Mouse (Mus musculus) ovary, postnatal 36 days (tissue): ENCODE results near the gene Mamdc4.

Experiments
- DNase-seq: peaks from one replicate; pipeline ENCODE4 v3.0.0; 2022; ENCODE audit warnings: low spot score, mixed read lengths

The Mamdc4 gene

DNA sequence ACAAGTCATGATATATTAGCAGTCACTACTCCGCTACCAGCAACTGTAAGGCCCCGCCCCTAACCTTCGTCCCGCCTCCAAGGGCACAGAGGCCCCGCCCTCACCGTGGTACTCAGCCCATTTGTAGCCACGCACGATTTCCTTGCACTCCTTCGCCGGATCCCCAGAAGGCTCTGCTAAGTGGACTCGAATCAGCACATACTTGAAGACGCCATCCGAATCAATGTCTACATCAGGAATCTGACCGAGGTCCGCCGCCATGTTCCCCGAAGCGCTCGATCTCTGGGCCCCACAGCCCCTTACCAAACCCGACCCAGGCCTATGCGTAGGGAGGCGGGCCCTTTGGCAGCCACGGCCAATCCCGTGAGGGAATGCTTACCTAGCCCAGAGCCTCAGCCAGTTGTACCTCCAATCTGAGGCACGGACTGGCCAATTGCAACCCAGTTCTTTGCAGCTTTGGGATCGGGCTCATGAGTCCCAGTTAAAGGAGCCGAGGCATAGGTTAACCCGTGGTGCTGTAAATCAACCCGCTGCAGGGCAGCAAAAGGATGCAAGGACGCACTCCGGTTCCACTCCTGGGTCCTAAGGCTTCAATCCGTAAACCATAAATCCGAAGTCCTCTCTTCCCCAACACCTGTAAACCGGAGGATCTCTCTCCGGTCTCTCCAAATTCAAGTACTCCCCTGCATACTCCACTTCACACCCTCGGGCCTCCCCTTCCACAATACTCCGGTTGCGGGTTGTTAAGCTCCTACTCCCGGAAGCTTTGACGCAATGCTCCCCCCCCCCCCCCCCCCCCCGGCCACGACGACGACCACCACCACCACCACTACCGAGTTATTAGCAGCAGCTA is at the start of gene Mamdc4, which contains the start of gene Phpt1:
TSS of gene Mamdc4 (minus strand) at position 267 of the 853 bp plus-strand sequence.
TSS of gene Phpt1 (minus strand) at position 646 of the 853 bp plus-strand sequence.
- DNase-seq, result peak; percentile 93

DNA sequence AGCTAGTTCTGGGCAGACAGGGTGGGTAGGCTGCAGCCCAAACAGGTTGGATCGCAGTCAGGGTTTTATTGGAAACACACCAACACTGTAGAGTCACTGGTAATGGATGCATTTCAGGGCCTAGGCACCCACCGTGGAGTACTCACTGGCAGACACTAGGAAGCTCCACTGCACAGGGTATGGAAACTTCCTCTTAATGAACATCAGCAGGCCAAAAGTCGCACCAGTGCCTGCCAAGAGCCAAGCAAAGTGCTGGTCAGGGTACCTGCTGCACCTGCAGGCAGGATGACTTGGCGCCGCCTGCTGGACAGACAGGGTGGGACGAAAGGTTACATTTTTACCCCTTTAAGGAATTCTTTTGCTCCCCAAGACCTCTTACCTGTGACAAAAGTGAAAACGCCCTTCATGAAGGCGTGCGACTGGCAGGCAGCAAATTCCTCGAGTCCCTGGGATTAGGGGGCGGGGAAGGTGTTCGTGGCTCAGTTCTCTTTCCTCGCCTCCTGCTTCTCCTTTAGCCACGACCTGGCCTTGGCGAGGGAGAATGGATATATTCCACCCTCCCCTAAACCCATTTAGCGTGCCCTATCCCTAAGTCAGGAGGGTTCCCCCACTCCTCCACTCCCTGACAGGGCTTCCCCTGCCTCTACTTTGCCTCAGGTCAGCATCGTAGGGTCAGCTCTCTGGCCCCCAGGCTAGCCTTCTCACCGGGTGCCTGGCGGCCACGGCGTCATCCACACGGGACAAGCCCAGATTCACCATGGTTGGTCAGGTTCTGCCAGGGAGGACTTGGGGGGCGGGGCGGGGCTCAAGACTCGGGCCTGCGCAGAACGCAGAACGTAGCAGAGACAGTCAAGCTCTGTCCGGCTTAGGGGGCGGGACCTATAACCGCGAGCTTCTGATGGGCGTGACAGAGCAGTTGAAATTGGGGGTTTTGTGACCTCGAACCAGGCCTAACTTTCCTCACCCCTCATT is 46.9 kb upstream of the Mamdc4 start, which contains the start of gene Tmem141:
TSS of gene Tmem141 (minus strand) at position 777 of the 972 bp plus-strand sequence.
- DNase-seq, result peak; percentile 90

DNA sequence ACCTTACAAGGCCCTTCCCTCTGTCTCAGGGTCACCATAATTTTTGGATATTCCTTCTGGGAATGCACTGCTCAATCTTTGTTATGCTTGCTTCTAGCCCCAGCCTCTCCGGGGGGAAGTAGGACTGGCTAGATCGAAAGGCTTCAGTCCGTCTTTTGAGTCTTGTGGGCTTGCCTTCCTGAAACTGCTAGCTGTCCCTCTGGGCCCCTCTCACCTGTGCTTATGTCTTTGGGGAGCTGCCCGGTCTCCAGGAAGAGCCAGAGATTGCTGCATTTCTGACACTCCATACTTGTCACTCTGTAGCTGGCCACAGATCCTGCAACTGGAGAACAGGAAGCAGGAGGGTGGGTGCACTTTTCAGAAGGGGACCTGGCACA is 46.2 kb upstream of the Mamdc4 start:
- no peak for DNase-seq

DNA sequence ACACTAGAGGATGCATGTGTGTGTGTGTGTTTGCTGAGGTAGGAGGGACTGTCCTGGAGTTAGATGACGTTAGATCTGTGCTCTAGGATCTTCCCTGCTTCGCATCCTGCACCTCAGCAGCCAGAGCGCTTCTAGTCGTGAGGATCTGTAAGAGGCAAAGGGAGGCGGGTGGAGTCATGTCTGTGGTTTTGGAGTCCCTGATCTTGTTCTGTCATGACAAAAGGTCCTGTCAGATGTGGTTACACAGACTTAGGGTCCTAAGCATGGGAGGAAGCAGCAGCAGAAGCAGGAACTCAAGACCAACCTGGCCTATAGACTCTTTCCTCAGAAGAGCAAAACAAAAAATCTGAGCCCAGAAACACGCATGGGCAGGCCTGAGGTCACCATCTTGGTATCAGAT is 45.7 kb upstream of the Mamdc4 start:
- no peak for DNase-seq

DNA sequence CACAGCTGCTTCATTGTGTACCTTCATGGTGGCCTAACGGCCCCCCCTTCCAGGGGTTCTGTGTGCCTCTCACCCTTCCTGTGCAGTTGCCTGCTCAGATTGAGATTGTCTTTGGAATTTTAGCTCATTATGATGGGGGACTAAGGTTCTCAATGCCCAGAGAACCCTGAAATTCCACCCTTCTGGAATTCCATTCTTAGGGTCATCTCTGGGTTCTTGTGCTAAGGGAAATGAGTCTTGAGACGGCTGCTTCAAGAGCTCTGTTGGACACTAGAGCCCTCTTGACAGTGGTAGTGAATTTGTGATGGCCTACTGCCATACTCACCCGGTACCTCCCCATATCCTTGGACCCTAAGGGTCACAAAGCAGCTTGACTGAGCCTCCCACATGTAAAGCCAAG is 42.9 kb upstream of the Mamdc4 start, which contains the start of gene Ccdc183:
TSS of gene Ccdc183 (minus strand) at position 101 of the 400 bp plus-strand sequence.
- no peak for DNase-seq

DNA sequence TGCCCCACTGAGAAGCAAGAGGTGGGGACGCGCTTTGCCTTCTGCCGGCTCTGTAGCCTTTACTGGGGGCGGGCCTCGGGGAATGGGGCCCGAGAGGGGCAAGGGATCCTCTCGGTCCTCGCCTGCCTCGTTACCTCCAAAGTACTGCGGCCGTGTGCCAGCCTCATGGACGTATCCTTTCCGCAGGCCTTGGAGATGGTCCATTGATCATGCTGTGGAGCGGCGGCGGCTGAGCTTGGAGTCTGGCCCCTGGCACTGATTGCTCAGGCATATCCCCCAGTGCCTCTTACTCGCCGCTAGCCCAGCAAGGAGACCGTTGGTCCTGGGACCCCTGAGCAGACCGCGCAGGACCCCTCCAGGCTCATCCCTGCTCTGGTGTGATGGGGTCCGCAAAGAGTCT is 41.8 kb upstream of the Mamdc4 start:
- no peak for DNase-seq

DNA sequence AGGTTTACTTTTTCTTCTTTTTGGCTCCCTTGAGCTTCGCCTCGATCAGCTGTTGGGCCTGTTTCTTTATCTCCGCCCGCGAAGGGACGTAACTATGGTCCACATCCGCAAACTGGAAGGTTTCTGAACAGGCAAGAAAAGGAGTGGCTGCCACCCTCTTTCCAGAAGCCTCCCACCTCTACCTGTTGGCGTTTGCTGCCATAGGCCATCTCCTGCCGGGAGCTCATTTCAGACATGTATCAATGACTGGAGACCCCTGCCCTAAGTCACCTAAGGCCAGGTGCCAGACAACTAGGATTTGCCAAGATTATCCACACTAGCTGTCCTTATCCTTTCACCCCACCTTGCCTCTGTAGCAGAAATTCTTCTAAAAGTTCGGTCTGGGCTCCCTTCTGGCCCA is 34.0 kb upstream of the Mamdc4 start:
- no peak for DNase-seq

DNA sequence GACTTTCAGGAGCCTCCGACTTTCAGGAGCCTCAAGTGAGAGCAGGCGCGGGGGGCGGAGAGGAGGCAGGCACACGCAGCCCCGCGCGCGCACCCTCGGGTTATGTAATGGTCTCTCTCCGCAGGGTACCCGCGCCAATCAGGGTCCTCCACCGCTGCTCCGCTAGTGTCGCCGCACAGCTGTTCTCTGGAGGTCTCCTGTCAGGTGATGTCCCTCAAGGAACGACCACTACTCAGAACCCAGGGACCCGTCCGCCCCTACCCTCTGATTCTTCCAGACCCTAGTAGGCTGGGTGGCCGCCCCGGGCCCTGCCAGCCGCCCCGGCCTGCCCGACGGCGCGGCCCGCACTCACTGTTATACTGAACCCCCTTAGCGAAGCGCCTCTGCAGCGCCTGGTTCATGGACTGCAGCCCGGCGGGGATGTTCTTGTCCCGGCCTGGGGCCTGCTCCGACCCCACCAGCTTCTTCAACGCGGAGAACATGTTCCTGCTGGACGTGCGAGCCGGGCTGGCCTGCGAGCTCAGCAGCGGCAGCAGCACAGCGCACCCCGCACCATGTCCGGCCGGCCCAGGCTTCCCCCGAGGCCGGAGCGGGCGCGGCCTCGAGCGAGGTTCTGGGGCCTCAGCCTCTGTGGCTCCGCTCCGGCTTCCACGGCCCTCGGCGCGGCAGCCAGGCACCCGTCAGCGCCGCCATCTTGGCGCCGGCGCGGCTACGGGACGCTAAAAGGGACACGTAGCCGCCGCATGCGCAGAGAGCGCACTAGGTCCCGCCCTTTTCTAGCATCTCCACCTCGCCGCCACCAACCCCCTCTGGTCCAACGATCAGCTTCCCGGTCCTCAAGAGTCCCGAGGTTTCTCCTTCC is 33.3 kb upstream of the Mamdc4 start, which contains the start of gene Rabl6:
TSS of gene Rabl6 (minus strand) at position 761 of the 862 bp plus-strand sequence.
- DNase-seq, result peak; percentile 89

DNA sequence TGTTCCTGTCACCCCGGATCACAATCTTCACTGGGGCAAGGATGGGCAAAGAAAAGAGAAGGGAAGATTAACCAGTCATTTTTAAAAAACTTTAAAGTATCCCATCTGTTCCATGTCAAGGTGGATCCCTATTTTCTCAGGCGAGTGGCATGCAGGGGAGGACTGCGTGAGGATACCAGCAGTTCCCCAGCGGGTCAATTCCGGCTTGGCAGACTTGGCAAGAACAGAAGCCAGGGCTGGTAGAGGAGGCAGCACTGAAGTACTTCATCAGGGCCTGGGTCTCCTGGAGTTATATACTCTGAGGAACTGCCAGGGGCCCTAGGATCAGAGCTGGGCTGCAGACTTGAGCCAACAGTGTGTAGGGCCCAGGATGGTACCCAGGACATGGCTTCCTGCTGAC is 27.9 kb upstream of the Mamdc4 start:
- DNase-seq, result no peak

DNA sequence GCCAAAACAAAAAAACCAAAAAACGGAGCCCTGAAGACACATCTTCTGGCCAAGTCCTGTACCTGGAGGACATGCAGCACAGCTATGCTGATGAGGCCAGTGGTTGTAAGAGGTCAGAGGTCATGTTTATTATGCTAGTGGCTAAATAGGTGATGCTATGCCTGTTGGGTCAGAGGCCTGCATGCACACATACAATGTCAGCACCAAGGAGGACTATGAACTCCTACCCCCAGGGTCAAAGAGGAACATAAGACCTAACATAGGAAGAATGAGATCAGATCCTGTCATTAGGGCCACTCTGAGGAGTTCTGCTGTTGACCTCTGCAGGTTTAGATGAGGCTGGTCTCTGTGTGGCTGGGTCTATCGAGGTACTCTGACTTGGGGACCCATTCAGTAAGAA is 25.4 kb upstream of the Mamdc4 start:
- DNase-seq, result no peak

DNA sequence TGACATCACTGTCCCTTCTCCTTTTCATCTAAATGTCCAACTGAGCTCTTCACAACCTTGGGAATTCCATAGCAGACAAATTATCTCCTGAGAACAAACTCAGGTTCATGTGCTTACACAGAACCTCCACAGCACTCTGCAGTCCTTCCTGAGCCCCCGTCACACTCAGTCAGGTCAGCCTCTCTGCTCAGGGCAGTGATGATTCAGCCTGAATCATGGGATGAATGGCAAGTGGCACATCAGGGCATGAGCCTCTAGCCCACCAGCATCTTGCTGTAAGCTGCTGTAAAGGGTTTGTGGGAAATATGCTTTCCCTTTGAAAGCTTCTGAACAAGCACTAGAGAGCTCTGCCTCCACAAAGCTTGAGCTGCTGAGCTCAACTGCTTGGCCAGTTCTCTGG is 24.1 kb upstream of the Mamdc4 start:
- DNase-seq, result no peak

DNA sequence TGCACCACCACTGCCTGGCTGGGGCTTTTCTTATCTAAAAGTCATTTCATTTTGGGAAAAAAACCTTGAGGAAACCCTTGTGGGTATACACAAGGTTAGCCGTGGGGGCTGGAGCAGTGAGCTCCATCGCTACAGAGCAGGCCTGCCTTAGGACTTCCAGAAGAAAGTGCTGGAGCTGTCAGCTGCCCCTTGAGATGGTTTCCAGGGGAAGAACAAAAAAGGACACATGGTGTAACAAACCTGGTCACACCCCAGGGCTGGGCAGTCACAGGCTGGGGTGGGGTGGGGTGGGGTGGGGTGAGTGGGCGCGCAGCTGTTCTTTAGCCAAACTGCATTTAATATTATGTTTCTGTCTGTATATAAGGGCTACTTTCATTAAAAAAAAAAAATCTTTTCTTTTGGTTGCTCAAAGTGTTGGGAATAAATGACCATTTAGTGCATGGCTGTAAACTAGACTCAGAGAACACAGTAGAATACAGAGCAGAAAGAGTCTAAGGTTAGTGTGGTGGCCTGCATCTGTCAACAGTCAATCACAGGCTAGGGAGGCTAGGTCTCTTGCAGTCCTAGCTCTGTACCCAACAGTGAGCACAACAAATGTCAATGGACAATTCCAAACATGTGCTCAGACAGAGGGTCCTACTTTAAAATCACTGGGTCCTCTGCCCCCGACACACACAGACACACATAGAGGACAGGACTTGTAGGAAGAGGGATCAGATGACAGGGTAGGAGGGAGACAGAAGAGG is 22.3 kb upstream of the Mamdc4 start:
- no peak for DNase-seq

DNA sequence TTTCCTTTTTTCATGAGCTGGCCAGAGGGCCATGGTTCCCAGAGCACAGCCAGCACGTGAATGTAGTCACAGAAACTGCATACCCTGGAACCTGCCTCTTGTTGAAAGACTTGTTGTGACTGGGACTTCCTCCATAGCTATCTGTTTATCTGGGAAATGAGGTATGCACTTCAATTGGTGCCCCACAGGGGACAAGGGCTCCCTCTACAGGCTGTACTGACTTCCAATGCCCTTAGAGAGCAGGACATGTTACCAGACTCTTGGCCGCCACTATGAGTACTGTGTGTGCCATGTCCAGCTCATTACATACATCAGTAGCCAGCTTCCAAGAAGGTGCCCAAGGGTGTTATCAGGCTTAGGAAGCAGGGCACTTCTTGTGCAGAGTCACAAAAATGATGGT is 17.2 kb upstream of the Mamdc4 start:
- no peak for DNase-seq

DNA sequence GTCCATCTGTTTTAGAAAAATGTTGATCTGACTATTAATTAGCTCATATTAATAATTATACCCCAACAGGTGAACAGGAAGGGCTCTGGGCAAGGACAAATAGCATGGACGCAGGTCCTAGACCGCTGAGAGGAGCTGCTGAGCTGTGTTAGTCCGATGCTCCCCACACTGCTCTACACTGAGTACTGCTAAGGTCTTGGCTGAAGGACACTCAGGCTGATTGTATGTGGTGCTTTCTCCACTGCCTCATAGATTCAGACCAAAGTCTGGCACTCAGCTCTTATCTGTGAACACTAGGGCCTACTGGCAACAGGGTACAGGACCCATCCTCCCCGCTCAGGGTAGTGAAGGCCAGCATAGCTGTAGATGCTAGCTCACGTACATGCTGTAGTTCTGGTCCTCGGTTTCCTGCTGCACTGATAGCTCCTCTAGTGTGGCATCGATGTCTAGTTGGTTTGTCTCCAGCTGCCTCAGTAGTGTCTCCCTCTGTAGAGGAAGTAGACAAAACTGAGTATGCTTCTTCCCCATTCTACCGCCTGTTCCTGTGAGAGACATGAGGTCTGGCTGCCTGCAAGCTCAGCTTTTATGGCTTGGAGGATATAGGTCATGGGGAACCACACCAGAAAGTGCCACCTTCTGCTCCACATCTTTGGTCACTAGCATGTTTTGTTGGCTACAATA is 13.7 kb upstream of the Mamdc4 start:
- DNase-seq, result no peak

DNA sequence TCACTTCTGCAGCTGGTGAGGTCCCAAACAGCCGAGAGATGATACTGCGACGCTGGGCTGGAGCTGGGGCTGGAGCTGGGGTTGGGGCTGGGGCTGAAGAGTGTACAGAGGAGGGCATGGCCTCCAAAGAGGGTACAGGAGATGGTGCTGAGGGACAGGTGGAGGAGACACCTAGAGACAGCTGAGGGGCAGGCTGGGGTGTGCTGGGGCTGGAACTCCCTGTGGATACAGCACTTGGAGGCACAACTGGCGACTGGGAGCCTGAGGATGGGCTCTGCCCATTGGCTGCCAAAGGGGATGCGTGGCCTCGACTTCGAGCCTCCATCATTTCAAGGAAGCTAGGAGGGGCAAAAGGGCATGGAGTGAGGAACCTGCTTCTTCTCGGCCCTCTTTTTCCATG is 12.6 kb upstream of the Mamdc4 start:
- no peak for DNase-seq

DNA sequence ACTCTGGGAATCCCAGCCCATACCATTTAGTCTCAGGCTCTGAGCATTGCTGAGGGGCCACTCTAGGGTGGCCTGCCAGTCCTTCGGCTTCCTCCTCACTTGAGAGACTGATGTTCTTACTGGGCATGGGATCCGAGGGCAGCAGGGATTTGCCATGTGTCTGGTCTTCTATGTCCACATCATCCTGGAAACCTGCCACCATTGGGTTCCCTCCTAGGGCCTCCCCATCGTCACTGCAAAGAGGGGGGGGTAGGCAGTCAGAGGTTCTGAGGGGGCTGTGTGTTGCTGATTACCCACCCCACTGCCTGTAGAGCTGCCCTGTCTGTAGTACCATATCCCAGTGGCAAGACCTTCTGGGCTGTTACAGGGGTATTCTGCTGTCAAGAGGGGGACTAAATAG is 11.0 kb upstream of the Mamdc4 start:
- no peak for DNase-seq

DNA sequence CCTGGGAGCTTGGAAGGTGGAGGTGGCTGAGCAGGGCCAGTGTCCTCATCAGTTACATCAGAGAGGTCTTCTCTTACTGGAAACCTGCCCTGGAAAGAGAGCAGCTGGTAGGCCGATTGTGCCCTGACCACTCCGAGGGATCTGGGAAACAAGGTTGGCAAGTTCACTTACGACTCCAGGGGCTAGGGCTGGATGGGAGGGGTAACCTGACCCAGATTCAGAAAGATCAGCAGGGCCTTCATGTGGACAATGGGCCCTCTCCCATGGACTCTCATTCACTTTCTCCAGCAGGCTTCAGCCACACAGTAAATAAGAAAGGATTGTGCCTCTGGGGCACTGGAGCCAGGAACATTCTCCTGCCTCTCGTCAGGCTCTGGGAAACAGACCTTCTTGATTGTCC is 10.2 kb upstream of the Mamdc4 start:
- no peak for DNase-seq

DNA sequence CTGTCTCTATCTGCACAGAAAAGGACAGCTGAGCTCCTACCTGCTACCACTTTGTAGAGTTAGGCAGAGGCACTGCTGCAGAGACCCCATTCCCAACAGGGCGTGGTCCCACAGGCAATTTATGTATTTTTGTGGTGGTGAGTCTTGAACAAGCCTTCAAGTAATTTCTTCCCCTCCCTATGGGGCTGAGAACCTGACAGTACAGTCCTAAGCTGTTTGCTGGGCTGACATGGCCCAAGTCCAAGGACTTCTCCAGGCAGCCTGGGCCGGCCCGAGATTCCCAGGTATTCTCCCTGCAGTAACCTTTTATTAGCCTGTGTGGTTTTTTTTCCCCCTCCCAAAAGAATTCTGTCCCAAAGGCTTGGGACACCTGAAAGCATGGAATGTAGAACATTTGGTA is 9.5 kb upstream of the Mamdc4 start:
- DNase-seq, result no peak

DNA sequence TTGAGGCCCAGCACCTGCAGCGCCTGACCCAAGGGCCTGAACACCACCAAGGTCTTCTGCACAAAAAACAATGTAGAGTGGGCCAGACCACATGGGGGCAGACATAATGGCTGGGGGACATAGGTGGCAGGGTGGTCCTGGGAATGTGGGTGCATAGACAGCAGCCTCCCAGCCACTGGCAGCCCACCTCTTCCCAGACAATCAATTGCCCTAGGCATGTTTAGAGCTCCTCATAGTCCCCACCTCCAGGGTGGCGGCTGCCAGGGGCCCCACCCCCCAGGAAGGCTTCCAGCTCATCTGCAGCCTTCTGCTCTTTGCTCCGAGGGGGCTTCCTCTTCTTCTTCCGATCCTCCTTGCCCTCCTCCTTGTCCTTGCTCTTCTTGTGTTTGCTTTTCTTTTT is 8.9 kb upstream of the Mamdc4 start:
- DNase-seq, result no peak

DNA sequence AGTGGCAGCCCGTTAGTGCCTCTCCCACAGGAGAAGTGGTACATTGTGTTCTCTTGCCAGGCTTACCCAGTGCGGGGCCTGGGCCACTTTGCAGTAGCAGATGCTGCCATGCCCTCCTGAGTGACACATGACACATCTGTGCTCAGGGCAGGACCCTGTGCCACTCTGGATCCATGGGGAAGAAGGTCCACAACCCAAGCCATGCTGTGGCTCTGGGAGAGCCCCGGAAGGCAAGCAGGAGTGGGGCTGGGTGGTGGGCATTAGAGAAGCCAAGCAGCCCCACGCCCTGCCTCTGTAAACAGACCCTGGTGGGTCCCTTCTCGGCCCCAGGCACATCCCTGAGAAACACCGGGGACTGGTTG is 8.5 kb upstream of the Mamdc4 start:
- DNase-seq, result no peak
